Mouse (Mus musculus) kidney, adult 2 months (tissue): Measurements from ENCODE around the gene Olfr780. TPM values are rescaled to one million over a fixed set of nuclear protein-coding genes. Genes with fewer than 3 reads are reported as not detected.
"Not testable (repeated sequence)": the region's sequence is repeated elsewhere in the genome, so short reads cannot be mapped to it uniquely, and the experiment has no call there.

Source experiments
- DNase-seq: peaks from one replicate; pipeline ENCODE4 v3.0.0; 2021
- H3K27ac ChIP-seq: fragments of 200-500 bp; 2 replicates; pipeline ENCODE4 v1.5.1; 2012; ENCODE audit warnings: low read depth, low read length, control low read depth, inconsistent platforms; ENCODE audit not compliant: insufficient read depth
- H3K27me3 ChIP-seq: fragments of 200-500 bp; replicated peaks from 2 replicates; pipeline ENCODE4 v1.6.1; 2012; ENCODE audit warnings: mild to moderate bottlenecking, moderate library complexity, low read length, inconsistent platforms; ENCODE audit not compliant: control insufficient read depth, insufficient read depth
- H3K36me3 ChIP-seq: fragments of 200-500 bp; 2 replicates; pipeline ENCODE4 v1.6.1; 2012; ENCODE audit warnings: mild to moderate bottlenecking, moderate library complexity, low read length, inconsistent platforms; ENCODE audit not compliant: control insufficient read depth, insufficient read depth
- H3K4me1 ChIP-seq: fragments of 200-500 bp; 2 replicates; pipeline ENCODE4 v1.6.1; 2011; ENCODE audit warnings: low read length; ENCODE audit not compliant: control insufficient read depth, insufficient read depth
- H3K4me3 ChIP-seq: fragments of 200-500 bp; 2 replicates; pipeline ENCODE4 v1.5.1; 2011; ENCODE audit warnings: mild to moderate bottlenecking, low read depth, low read length, control low read depth; ENCODE audit not compliant: insufficient read depth
- CTCF ChIP-seq: fragments of 200-500 bp; conservative IDR thresholded peaks from 2 replicates; pipeline ENCODE4 v1.5.1; 2011; ENCODE audit warnings: low read depth, mild to moderate bottlenecking, control low read depth, low read length, moderate library complexity, mixed read lengths; ENCODE audit not compliant: insufficient read depth, insufficient read length
- POLR2A ChIP-seq: fragments of 200-500 bp; IDR thresholded peaks from one replicate; pipeline ENCODE4 v1.6.1; 2011; ENCODE audit warnings: low read depth, low read length, control low read depth
- WGBS: fragments of 180-500 bp; shearing (Covaris S2); methylation state at CpG from one replicate; pipeline ENCODE4 v1.1.7; 2018; 5-methylcytosine and 5-hydroxymethylcytosine counted together
- polyA plus RNA-seq: library from polyadenylated mRNA; depleted of rRNA; stranded (reverse); fragments of >200 nt; gene quantifications from 2 replicates; pipeline ENCODE4 v1.2.3, GENCODE M21; 2012; rRNA removed

The Olfr780 gene
- polyA plus RNA-seq = not detected in 2 replicates

DNA sequence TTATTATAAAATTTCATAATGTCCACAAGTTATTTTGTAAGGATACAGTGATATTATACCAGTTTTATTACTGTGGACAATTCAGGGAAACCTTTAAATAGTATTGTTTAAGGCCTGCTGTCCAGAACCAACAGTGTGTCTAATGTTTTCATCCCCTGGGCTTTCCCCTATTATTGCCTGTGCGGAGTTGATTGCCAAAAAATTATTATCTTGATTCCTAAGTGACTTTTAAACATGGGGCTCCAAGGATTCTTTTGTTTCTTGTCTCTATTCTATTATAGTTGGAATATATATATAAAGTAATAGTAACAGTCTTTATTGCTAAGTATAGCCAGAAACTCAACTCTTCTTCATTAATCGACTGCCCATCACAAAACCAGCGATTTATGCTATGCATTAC lies at the start of gene Olfr780:
Gene Olfr780 (plus strand): TSS at position 301 of the 400 bp plus-strand sequence.
- WGBS = 83% methylated on average over 3 of the region's 3 CpGs
- Histone ChIP-seq H3K36me3 (no peaks in the 10 kb centered on the region), H3K4me1 (no peaks in the 10 kb centered on the region), H3K27ac (no peak within 1 kb of the TSS), H3K4me3 (no peak within 1 kb of the TSS), H3K27me3 (no peaks in the 10 kb centered on the region; the same call in 1 of the 2 replicates)
- TF ChIP-seq POLR2A (no peak), CTCF (no peak)
- DNase-seq = no peak

DNA sequence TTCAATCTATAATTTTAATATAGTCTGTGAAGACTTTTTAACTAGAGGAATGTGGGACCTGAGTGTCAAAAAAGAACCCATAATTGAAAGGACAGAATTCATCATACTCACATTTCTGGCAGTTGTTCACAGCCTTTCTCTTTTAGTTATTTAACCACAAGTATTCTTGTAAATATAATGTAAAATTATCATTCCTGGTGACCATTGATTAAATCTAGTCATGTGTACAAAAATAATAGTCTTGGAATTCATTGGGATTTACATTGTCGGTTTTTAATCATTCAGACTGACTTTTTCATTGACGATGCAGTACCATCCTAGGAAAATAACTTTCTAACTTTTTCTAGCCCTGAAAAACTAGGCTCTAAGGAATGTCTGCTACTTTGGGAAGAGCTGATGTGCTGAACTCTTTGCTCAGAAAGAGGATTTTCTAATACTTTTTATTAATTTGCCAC lies 46.8 kb upstream of the Olfr780 start, which contains the start of gene Olfr777:
Gene Olfr777 (minus strand): TSS at position 405 of the 455 bp plus-strand sequence.
- Histone ChIP-seq H3K4me3 (no peak within 1 kb of the TSS), H3K27me3 (no peaks in the 10 kb centered on the region), H3K27ac (no peak within 1 kb of the TSS), H3K36me3 (no peaks in the 10 kb centered on the region), H3K4me1 (no peaks in the 10 kb centered on the region)
- 93% methylated on average over 2 of the region's 2 CpGs for WGBS
- no peak for DNase-seq
- no peak for TF ChIP-seq POLR2A
- no peak for TF ChIP-seq CTCF

DNA sequence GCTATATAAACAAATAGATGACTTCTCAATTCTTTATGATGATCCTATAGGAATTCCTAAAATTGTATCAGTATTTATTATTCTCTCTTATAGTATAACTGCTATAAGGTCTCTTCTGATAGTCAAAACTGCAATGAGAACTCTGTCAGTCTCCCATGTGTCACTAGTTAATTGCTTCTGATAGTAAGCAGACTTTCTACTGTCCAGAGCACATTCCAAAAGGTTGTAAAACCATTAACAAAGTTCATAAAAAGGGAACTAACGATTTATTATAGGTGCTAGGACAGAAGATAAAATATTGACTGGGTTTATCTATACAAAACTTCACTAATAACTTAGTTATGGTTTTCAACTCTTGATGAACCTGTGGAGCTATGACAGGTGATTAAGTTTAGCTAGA lies 4.9 kb upstream of the Olfr780 start:
- 41% methylated on average over 1 of the region's 1 CpGs for WGBS
- DNase-seq, H3K4me3 ChIP-seq, H3K27me3 ChIP-seq, H3K4me1 ChIP-seq, H3K27ac ChIP-seq, H3K36me3 ChIP-seq: not testable (repeated sequence)

DNA sequence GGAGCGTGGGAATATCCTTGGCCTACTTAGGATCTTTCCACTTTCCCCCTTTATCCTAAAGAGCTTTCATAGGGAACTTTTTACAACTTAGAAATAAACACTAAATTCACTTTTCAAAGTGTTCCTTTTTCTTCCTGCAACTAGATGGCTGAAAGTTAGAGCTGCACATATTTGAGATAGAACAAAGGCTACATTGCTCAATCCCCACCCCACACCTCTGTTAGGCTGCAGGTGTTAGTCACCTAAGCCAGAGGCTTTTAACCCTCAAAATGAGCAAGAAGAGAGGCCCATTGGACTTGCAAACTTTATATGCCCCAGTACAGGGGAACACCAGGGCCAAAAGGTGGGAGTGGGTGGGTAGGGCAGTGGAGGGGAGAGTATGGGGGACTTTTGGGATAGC lies 4.4 kb upstream of the Olfr780 start:
- not testable (repeated sequence) for H3K4me3 ChIP-seq, H3K4me1 ChIP-seq, H3K36me3 ChIP-seq, DNase-seq, H3K27ac ChIP-seq, H3K27me3 ChIP-seq
- 40% methylated on average over 1 of the region's 1 CpGs for WGBS

DNA sequence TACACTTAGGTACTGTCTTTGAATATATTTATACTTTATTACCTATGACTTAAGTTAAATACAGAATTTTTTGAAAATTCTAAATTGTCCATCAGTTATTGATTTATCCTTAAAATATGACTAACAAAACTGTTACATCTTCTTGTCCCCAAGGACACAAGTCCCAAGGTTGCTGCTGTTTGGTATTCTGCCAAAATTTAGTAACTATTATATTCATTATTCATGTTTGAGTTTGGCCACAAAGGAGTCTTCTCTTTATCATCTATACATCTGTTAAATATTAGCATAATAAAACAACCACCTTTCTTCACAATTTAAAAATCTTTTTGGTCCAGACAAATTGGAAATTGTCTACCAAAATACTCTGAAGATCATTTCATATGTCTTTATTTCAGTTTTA lies 10.6 kb downstream of the Olfr780 start, which contains the start of gene Olfr781:
Gene Olfr781 (plus strand): TSS at position 301 of the 400 bp plus-strand sequence.
- H3K27me3 ChIP-seq = no peaks in the 10 kb centered on the region
- no peaks in the 10 kb centered on the region for H3K36me3 ChIP-seq
- DNase-seq = no peak
- H3K4me3 ChIP-seq = no peak within 1 kb of the TSS
- H3K4me1 ChIP-seq = no peaks in the 10 kb centered on the region
- H3K27ac ChIP-seq = no peak within 1 kb of the TSS
- TF ChIP-seq POLR2A (no peak), CTCF (no peak)

DNA sequence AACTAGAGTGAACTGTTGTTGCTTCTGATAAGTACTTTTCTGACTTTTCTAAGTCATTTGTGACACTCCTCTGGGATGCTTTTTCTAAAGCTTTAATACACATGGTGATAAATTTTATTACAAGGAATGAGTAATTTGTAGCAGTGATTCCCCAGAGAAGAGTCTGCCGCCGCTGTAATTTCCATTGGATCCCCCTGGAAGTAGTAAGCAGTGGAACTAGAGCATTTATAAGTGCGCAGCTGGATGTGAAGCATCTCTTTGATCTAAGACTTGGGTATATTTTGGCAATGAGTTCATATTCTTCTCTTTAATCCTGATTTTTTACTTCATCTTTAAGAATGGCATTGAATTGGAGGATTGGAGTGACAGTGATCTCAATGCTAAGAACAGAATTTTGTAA lies 30.6 kb downstream of the Olfr780 start, which contains the start of gene Olfr782:
Gene Olfr782 (plus strand): TSS at position 301 of the 400 bp plus-strand sequence.
- no peak within 1 kb of the TSS for H3K27ac ChIP-seq
- TF ChIP-seq POLR2A (no peak), CTCF (no peak)
- no peaks in the 10 kb centered on the region for H3K27me3 ChIP-seq
- DNase-seq = no peak
- no peaks in the 10 kb centered on the region for H3K36me3 ChIP-seq
- WGBS = 88% methylated on average over 3 of the region's 3 CpGs
- H3K4me3 ChIP-seq = no peak within 1 kb of the TSS
- H3K4me1 ChIP-seq = no peaks in the 10 kb centered on the region

DNA sequence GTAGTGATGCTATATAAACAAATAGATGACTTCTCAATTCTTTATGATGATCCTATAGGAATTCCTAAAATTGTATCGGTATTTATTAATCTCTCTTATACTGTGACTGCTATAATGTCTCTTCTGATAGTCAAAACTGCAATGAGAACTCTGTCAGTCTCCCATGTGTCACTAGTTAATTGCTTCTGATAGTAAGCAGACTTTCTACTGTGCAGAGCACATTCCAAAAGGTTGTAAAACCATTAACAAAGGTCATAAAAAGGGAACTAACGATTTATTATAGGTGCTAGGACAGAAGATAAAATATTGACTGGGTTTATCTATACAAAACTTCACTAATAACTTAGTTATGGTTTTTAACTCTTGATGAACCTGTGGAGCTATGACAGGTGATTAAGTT lies 34.6 kb downstream of the Olfr780 start:
- 55% methylated on average over 2 of the region's 2 CpGs for WGBS
- not testable (repeated sequence) for H3K27ac ChIP-seq, H3K27me3 ChIP-seq, H3K4me1 ChIP-seq, H3K4me3 ChIP-seq, H3K36me3 ChIP-seq, DNase-seq

DNA sequence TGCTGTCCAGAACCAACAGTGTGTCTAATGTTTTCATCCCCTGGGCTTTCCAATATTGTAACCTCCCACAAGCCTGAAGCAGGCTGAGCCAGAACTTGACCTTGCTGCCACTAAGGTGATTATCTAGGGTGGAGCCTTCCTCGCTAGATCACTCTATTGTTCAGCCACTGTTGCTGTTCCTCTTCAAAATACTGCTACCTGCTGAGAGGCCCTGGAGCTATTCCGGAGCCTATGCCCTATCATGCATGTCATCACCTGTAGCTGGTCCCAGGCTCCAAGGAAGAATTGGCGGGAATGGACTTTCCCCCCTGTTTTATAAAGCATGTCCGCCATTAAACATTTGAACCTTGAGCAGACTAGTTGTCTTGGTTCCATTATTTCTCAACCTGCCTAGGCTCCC lies 38.6 kb downstream of the Olfr780 start:
- not testable (repeated sequence) for H3K27me3 ChIP-seq, H3K36me3 ChIP-seq, H3K27ac ChIP-seq, H3K4me3 ChIP-seq, DNase-seq, H3K4me1 ChIP-seq
- WGBS = 78% methylated on average over 4 of the region's 4 CpGs
